Mouse (Mus musculus) lung, embryonic 14.5 days (tissue): ENCODE data around the gene Pde1c. TPM values are rescaled to one million over a fixed set of nuclear protein-coding genes. Genes with fewer than 3 reads are reported as not detected.

ENCODE experiments used
- ATAC-seq: fragments of 200-750 bp; cut with Nextera tagmentation; 2 replicates; pipeline ENCODE4 v1.8.0; 2017; ENCODE audit warnings: mild to moderate bottlenecking, moderate TSS enrichment, moderate library complexity; ENCODE audit not compliant: insufficient read depth
- DNase-seq: peaks from one replicate; pipeline ENCODE4 v3.0.0-alpha.2; 2015
- H3K27ac ChIP-seq: fragments of 300-500 bp; sonication (generic); 2 replicates; pipeline ENCODE4 v1.5.1; 2014; ENCODE audit warnings: low read depth, mild to moderate bottlenecking, moderate library complexity
- H3K27me3 ChIP-seq: fragments of 300-500 bp; sonication (generic); 2 replicates; pipeline ENCODE4 v1.6.1; 2014; ENCODE audit warnings: low read length, control low read depth; ENCODE audit not compliant: insufficient read depth
- H3K36me3 ChIP-seq: fragments of 300-500 bp; sonication (generic); 2 replicates; pipeline ENCODE4 v1.6.1; 2014; ENCODE audit warnings: control low read depth; ENCODE audit not compliant: insufficient read depth
- H3K4me1 ChIP-seq: fragments of 300-500 bp; sonication (generic); 2 replicates; pipeline ENCODE4 v1.6.1; 2014; ENCODE audit warnings: antibody characterized with exemption, control low read depth; ENCODE audit not compliant: insufficient read depth
- H3K4me2 ChIP-seq: fragments of 300-500 bp; sonication (generic); 2 replicates; pipeline ENCODE4 v1.6.1; 2014; ENCODE audit warnings: mild to moderate bottlenecking
- H3K4me3 ChIP-seq: fragments of 300-500 bp; sonication (generic); 2 replicates; pipeline ENCODE4 v1.5.1; 2014; ENCODE audit warnings: low read depth, low read length
- H3K9ac ChIP-seq: fragments of 300-500 bp; sonication (generic); 2 replicates; pipeline ENCODE4 v1.6.1; 2014
- H3K9me3 ChIP-seq: fragments of 300-500 bp; sonication (generic); 2 replicates; pipeline ENCODE4 v1.6.1; 2016; ENCODE audit warnings: low read depth, low read length, control low read depth
- CTCF ChIP-seq: IDR thresholded peaks from 2 replicates; pipeline ENCODE4 v1.5.1; 2016; ENCODE audit warnings: antibody characterized with exemption, low read depth
- WGBS: fragments of 180-500 bp; shearing (Covaris S2); extraction: QIAGEN DNeasy Blood & Tissue Kit; methylation state at CpG from one replicate; pipeline ENCODE4 v1.1.7; 2014; 5-methylcytosine and 5-hydroxymethylcytosine counted together
- polyA plus RNA-seq: library from polyadenylated mRNA; unstranded; fragments of >200 nt; fragmentation: Nextera tagmentation; extraction: Ambion mirVana; gene quantifications from 2 replicates; pipeline ENCODE4 v1.2.1, GENCODE M21; 2014

The Pde1c gene
- polyA plus RNA-seq, 1 experiment from 2014 or later = 0.92 TPM

GRCm38 (mm10) chr6:56098427-56098826, 470.5 kb downstream of the Pde1c start:
- no peak overlapping the region for H3K4me2 ChIP-seq

GRCm38 (mm10) chr6:56076378-56076805, 492.5 kb downstream of the Pde1c start:
- H3K36me3 ChIP-seq = no peaks in the 10 kb centered on the region
- H3K9me3 ChIP-seq = no peaks in the 10 kb centered on the region
- H3K9ac ChIP-seq = no peak overlapping the region
- ATAC-seq = no peak
- TF ChIP-seq CTCF = no peak
- 43% methylated on average over 4 of the region's 4 CpGs for WGBS
- H3K4me3 ChIP-seq = no peak overlapping the region
- no peak for DNase-seq
- H3K27me3 ChIP-seq = no peaks in the 10 kb centered on the region
- no peak overlapping the region for H3K4me2 ChIP-seq
- H3K27ac ChIP-seq = no peak overlapping the region
- no peaks in the 10 kb centered on the region for H3K4me1 ChIP-seq

More at GRCm38 (mm10) chr6:56098427-56098826, 470.5 kb downstream of the Pde1c start:
- WGBS = 28% methylated on average over 5 of the region's 5 CpGs
- Histone ChIP-seq H3K9me3 (no peaks in the 10 kb centered on the region), H3K4me3 (no peak overlapping the region), H3K27ac (no peak overlapping the region), H3K27me3 (no peaks in the 10 kb centered on the region), H3K36me3 (no peaks in the 10 kb centered on the region), H3K4me1 (no peaks in the 10 kb centered on the region), H3K9ac (no peak overlapping the region)
- no peak for DNase-seq
- TF ChIP-seq CTCF = no peak
- no peak for ATAC-seq

- H3K27ac ChIP-seq = no peak overlapping the region
- no peaks in the 10 kb centered on the region for H3K9me3 ChIP-seq
- no peak overlapping the region for H3K4me3 ChIP-seq
- no peaks in the 10 kb centered on the region for H3K36me3 ChIP-seq
- no peak overlapping the region for H3K9ac ChIP-seq
- TF ChIP-seq CTCF = no peak
- no peaks in the 10 kb centered on the region for H3K4me1 ChIP-seq
- DNase-seq (no peak), ATAC-seq (no peak)
- H3K27me3 ChIP-seq = no peaks in the 10 kb centered on the region
- no peak overlapping the region for H3K4me2 ChIP-seq
These were observed 500.4 kb downstream of the Pde1c start for GRCm38 (mm10) chr6:56068516-56068915.

GRCm38 (mm10) chr6:56066632-56067282, 502.1 kb downstream of the Pde1c start:
- no peaks in the 10 kb centered on the region for H3K36me3 ChIP-seq
- H3K27ac ChIP-seq = no peak overlapping the region
- H3K4me3 ChIP-seq = no peak overlapping the region
- no peaks in the 10 kb centered on the region for H3K4me1 ChIP-seq
- DNase-seq (peak; percentile 75), ATAC-seq (peak; percentile 66; the same call in 1 of the 2 replicates)
- WGBS = 32% methylated on average over 5 of the region's 5 CpGs
- no peaks in the 10 kb centered on the region for H3K9me3 ChIP-seq
- no peak overlapping the region for H3K4me2 ChIP-seq
- no peaks in the 10 kb centered on the region for H3K27me3 ChIP-seq
- H3K9ac ChIP-seq = no peak overlapping the region
- peak; percentile 74 for TF ChIP-seq CTCF

DNA sequence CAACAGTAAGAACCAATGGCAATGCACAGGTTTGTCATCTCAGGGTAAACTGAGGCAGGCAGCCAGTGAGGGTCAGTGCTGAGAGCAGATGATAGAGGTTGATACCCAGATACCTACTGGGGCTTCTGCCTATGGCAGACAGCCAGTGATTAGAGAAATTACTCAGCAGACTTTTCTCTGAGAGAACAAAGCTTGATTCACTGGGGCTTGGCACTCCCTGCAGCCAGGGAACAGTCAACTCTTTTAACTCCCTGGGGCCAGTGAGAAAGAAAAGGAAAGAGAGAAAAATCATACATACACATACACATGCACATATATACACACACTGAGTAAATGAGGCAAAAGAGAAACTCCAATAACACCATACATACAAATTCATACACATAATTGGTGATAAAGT, 505.2 kb downstream of the Pde1c start:
- DNase-seq (no peak), ATAC-seq (no peak)

GRCm38 (mm10) chr6:56049104-56049503, 519.8 kb downstream of the Pde1c start:
- H3K27me3 ChIP-seq = no peaks in the 10 kb centered on the region
- H3K27ac ChIP-seq = no peak overlapping the region
- peak; percentile 70 for TF ChIP-seq CTCF
- DNase-seq (peak; percentile 66), ATAC-seq (no peak)
- H3K36me3 ChIP-seq = no peaks in the 10 kb centered on the region
- H3K4me2 ChIP-seq = no peak overlapping the region
- 30% methylated on average over 4 of the region's 4 CpGs for WGBS
- no peak overlapping the region for H3K9ac ChIP-seq
- no peaks in the 10 kb centered on the region for H3K4me1 ChIP-seq
- H3K4me3 ChIP-seq = no peak overlapping the region
- no peaks in the 10 kb centered on the region for H3K9me3 ChIP-seq

More for the DNA sequence above, 505.2 kb downstream of the Pde1c start:
- Histone ChIP-seq H3K4me2 (no peak overlapping the region), H3K9ac (no peak overlapping the region), H3K4me3 (no peak overlapping the region), H3K27ac (no peak overlapping the region), H3K36me3 (no peaks in the 10 kb centered on the region), H3K9me3 (no peaks in the 10 kb centered on the region), H3K27me3 (no peaks in the 10 kb centered on the region), H3K4me1 (no peaks in the 10 kb centered on the region)
- TF ChIP-seq CTCF = no peak

GRCm38 (mm10) chr6:56048580-56048979, 520.3 kb downstream of the Pde1c start:
- no peak overlapping the region for H3K4me3 ChIP-seq
- H3K27ac ChIP-seq = no peak overlapping the region
- no peak for DNase-seq
- H3K4me1 ChIP-seq = no peaks in the 10 kb centered on the region
- WGBS = 82% methylated on average over 3 of the region's 3 CpGs
- no peak overlapping the region for H3K9ac ChIP-seq
- H3K27me3 ChIP-seq = no peaks in the 10 kb centered on the region
- no peak for TF ChIP-seq CTCF
- H3K36me3 ChIP-seq = no peaks in the 10 kb centered on the region
- H3K9me3 ChIP-seq = no peaks in the 10 kb centered on the region
- no peak for ATAC-seq
- no peak overlapping the region for H3K4me2 ChIP-seq
